Mouse (Mus musculus): ENCODE results near the gene F5.

GRCm38 (mm10) chr1:164152836-164153235 is 1.2 kb downstream of the F5 start:
- TF ChIP-seq POLR2A (IDR thresholded peaks at IDR 0.05; ENCODE audit: low read depth, low read length): no peak
- no peak for TF ChIP-seq CTCF (IDR thresholded peaks at IDR 0.05; ENCODE audit: borderline replicate concordance, insufficient read depth, low read length)
